Mouse (Mus musculus) cerebellum, postnatal 25 days (tissue): ENCODE measurements at regions not wholly inside any gene's neighbourhood (a gene's known extent, or its start where the extent isn't known, plus 50 kb on each side); places are given as distances from the start of the nearest gene placed in this dataset.
"Not testable (repeated sequence)": the region's sequence is repeated elsewhere in the genome, so short reads cannot be mapped to it uniquely, and the experiment has no call there.

Experiments
- DNase-seq, 2 experiments: peaks; one replicate each; pipeline ENCODE4 v3.0.0; 2021; ENCODE audit warnings: mixed read lengths in 2 of 2

DNA sequence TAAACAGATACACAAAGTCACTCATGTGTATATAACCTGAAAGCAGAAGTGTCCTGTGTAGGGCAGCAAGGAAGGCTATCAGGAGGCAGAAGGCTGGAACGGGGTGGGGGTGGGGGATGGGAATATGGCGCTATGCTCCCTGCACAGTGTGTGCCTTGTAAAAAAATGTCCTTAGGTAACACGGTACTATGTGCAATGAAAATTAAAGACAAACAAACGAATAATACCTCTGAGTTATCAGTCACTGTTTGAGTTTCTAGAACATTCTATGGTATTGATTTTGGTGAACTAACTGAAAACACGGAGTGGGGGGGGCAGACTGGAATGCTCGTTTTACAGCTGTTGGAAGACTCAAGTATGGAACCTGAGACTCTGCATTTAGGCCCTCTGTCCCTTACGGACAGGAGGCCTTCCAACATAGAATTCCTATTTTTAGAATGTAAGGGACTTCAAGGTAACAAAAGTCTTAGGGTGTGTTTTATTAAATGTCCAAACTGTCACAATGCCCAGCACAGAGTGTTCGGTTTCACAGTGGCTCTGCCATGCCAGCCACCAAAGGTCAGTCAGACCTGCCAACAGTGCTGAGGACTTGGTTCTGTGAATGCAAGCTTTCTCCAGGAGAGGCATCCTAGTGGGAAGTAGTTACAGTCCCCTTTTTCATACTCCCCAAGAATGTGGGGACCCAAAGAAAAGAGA, 240.6 kb downstream of the Ano6 start:
- no peak for DNase-seq

DNA sequence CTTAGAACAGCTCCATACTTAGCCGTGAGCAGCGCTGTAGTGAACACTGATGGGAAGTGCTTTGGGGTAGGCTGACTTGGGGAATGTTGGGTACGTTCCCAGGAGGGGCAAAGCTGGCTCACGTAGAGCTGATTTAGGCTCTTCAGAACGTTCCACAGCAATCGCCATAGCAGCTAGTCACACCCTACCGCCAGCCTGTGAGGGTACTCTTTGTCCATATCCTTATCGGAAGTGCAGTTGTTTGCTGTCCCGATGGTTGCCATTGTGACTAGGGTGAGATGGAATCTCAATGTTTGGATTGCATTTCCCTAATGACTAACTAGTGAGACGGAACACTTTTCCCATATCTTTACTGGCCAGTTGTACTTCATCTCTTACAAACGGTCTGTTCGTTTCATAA, 244.6 kb downstream of the Ano6 start:
- DNase-seq, result no peak

- DNase-seq, result no peak
These were observed 241.8 kb upstream of the Arid2 start for GRCm38 (mm10) chr15:96045561-96045960.

- no peak for DNase-seq
These were observed 240.7 kb upstream of the Arid2 start for GRCm38 (mm10) chr15:96046651-96047050.

DNA sequence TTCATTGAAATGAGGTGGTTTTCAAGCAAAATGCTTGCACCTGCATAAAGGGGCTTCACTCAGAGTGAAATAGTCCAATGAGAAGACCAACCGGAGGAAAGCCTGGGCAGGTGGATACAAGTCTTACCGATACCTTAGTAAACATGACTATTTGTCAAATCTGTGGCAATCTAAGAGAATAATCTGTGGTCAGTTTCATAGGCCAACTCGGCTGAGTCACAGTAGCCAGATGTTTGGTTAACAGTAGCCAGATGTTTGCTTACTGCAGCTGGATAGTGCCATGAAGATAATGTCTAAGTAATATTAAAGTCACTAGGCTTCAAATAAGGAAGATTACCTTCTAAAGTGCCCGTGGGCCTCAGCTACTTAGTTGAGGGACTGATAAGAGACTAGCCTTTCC, 236.9 kb upstream of the Arid2 start:
- no peak for DNase-seq

- DNase-seq, result no peak
These were observed 234.7 kb upstream of the Arid2 start for GRCm38 (mm10) chr15:96052586-96052985.

GRCm38 (mm10) chr15:96055361-96055760, 232.0 kb upstream of the Arid2 start:
- no peak for DNase-seq

- DNase-seq, result no peak
These were observed 231.4 kb upstream of the Arid2 start for GRCm38 (mm10) chr15:96055796-96056473.

- DNase-seq, result no peak
These were observed 227.7 kb upstream of the Arid2 start for GRCm38 (mm10) chr15:96059623-96060022.

DNA sequence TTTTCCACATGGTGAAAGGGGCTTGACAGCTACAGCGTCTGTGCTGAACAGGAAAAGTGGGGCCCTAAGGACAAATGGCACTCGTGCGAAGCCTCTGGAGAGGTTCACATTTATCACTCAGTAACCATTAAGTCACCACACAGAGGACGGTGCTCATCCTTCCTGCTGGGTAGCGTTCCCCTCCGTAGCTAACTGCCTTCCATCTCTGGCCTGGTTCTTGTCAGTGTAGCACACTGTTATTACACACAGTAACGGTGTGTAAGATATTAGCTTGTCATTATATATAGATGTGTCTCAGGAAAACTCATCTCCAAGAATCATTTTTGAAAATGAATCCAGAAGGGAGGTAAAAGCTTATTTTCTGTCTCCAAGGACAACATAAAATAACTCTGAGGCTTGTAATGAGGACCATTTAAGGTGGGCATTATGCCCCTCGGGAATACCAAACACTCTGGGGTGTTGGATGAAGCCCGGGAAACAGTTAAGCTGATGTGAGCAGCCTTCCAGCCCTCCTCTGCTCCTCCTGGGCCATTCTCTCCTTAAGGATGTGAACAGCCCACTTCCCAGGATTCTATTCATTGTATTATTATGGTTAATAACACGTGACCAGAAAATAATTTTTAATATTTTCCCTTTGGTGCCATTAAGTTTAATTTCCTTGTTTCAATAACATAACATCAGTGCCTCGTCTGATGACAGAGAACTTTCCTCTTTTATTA, 222.7 kb upstream of the Arid2 start:
- DNase-seq, result no peak

DNA sequence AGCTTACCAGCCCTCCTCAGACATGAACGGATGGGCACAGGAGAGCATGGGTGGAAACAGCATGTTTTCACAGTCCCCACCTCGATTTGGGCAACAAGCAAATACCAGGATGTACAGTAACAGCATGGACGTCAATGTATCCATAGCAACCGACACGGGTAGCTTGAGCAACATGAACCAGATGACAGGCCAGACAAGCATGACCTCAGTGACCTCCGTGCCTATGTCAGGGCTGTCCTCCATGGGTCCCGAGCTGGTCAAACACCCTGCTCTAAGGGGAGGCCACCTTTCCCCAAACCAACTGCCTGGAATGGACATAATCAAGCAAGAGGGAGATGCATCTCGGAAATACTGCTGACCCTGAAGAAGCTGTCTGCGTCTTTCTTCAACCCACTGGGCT, 211.7 kb upstream of the Arid2 start:
- DNase-seq, result no peak

DNA sequence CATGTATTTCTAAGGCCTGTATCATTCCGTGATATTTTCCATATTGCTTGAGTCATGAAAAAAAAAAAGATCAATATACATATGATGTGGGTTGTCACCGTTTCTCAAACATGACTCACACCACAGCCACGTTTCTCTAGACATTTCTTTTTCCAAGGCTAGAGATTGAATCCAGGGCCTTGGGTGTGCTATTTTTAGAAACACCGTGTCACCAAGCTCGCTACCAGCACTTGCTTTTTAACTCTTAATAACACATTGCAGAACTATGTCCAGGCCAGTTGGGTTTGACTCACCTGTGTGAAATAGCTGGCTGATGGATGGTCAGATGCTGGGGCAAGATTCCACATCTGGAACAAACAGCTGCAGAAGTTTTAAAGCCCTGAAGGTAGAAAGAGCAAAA, 209.6 kb upstream of the Arid2 start:
- no peak for DNase-seq

GRCm38 (mm10) chr15:96078580-96078979, 208.7 kb upstream of the Arid2 start:
- no peak for DNase-seq

DNA sequence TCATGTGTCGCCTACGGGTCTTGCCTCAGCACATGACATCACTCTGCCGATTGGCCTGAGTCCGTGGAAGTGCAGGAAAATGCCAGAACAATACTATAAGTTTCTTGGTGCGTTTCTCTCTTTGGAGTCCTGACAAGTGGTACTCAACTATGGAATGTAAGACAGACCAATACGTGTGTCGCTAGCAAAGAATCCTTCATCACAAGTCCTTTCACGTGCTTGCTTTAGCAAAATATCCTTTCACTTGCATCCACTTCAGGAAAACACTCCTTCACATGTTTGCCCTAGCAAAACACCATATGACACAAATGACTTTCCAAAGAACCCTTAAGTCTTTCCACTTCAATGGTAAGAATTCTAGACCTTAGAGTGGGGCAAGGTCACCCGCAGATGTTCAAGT, 197.6 kb upstream of the Arid2 start:
- no peak for DNase-seq

- no peak for DNase-seq
These were observed 190.9 kb upstream of the Arid2 start for GRCm38 (mm10) chr15:96096438-96096837.

GRCm38 (mm10) chr15:96098821-96099220, 188.5 kb upstream of the Arid2 start:
- no peak for DNase-seq

DNA sequence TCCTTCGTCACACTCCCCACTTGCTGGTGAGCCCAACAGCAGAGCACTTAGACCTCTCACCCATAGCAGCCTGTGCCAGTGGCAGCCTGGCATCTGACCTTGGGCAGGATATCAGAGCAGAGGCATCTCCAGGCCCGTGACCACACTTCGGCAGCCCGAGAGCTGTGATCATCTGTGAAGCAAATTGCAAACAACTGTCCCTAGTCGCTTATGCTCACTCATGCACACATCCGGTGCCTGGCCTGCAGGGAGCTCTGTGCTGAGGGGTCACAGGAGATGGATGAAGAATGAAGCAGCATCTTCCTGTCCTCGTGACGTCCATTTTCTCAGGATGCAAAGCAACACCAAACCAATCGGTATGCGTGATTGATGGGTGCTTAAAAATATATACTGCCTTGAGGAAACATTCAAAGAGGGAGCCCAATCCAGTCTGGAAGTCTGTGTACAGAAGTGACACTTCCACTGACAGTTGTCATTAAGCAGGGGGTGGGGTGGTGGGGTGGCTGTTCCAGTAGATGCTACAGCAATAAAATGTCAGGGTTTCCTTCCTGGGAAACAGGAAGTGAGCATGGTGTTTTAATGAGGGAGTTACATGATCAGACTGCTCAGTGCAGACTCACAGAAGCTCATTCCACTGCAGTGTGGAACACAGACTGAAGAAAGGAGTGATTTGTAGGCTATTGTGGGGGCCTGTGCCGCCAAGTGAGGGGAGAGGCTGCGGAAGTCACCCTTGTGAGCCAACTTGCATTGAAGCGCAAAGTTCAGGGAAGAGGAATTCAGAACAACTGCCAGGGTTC, 187.3 kb upstream of the Arid2 start:
- not testable (repeated sequence) for DNase-seq

- DNase-seq, result no peak
These were observed 183.6 kb upstream of the Arid2 start for GRCm38 (mm10) chr15:96103737-96104136.

GRCm38 (mm10) chr15:96107503-96107902, 179.8 kb upstream of the Arid2 start:
- no peak for DNase-seq

DNA sequence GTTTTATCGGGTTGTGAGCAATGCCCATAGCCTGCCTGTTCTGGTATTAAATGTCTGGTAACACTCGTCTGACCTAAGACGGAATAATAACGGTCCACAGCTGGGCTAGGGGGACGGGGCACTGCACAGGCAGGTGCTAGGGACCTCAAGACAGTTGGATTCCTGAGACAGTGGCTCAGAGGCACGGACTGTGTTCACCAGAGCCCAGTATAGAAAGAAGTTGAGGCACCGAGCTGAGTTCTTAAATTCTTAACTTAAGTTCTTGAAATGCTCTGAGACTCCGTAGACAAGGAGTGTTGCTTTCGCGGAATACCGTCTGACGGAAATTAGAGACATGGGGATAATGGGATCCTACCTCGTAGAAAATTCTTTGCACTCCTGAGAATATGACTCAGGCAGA, 174.2 kb upstream of the Arid2 start:
- DNase-seq, result no peak

GRCm38 (mm10) chr15:96114616-96115015, 172.7 kb upstream of the Arid2 start:
- no peak for DNase-seq

DNA sequence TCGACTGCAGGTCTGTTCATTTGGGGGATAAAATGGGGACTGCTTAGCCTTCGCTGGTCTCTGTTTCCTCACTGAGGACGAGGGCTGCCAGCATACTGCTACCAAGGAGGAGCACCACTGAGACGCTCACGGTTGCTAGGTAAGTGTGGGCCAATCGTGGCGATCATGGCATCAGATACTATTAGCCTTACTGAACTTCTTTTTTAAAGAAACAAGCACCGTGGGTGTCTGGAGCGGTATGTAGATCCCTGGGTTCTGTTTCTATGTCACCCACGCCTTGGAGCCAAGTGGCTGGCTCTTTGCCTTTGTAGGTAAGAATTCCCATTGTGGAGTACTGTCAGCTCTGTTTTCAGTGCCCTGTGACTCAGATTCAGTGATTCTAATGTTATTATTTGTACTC, 172.1 kb upstream of the Arid2 start:
- DNase-seq, result no peak

DNA sequence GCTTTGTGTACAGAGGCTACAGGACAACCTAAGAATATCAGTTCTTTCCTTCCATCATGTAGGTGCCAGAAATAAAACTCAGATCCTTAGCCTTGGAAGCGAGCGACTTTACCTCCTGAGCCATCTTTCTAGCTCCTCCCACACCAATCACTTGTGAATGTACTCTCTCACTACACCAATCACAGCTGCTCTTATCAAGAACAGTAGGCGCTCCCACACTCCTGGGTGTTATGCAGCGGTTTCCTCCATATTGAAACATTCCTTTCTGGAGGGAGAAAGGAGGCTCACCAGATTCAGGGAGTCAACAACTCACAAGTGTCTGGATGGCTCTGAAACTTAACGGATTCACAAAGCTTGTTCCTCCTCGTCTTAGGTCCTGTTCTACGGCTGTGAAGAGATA, 168.1 kb upstream of the Arid2 start:
- no peak for DNase-seq
